Mouse (Mus musculus): ENCODE measurements around the gene Fam19a1.

DNA sequence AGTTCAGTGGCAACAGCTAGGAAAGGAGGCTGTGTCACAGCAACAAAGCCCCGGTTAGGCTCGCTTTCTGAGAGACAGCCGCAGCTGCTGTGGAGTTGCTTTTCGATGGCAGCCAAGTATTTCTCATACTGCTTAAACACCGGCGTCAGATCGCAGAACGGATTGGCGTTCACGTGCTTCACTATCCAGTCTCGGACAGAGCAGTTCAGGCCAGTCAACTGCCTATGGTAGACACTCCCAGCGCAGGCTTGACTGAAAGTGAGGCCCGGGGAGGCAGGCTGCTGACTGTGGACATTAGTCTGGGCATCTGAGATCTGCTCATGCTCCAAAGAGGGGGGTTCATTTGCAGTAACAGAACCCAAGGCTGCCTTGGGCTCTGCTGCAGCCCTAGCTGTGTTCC is 52.4 kb downstream of the Fam19a1 start:
- TF ChIP-seq CTCF (IDR thresholded peaks at IDR 0.05; ENCODE audit: control insufficient read depth, insufficient read depth, insufficient replicate concordance, low read depth, low read length) (no peak), POLR2A (IDR thresholded peaks at IDR 0.05; ENCODE audit: control insufficient read depth, low read depth, low read length) (peak; percentile 16; the same call in 1 of the 2 replicates)

Data from testis, adult 2 months (tissue).